Mouse (Mus musculus): Measurements from ENCODE around the gene Erv3. TPM values are rescaled to one million over a fixed set of nuclear protein-coding genes. Genes with fewer than 3 reads are reported as not detected.

Gene Erv3
- polyA plus RNA-seq (2012) = not detected in 2 replicates

DNA sequence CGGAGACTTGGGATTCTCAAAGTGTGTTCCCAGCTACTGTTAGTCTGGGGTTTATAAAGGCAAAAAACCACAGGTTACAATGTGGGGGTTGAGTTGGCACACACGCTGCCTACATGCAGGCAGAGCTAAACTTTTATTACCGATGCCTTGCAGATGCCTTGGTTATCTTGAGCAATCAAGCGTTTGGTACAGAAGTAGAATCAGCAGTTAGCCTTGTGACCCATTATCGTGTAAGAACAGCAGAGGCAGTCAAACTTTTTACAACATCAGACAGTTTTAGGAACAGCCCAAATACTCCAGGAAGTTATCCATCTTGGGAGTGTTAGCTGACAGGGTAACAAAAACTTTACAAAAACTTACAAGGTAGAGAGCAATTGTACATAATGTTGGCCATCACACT lies at the start of gene Erv3:
Gene Erv3 (minus strand): TSS at position 27 of the 400 bp plus-strand sequence.

Other genes with a start within 250 kb of the Erv3 start
- gene Prnp, start 50.2 kb upstream of the Erv3 start, polyA plus RNA-seq (2012) = 2.9 and 3.4 TPM in 2 replicates
- gene Prn, start 50.2 kb upstream of the Erv3 start, polyA plus RNA-seq (2012) = not detected in 2 replicates
- 0.04 and 0.16 TPM in 2 replicates for gene Prnd, start 91.1 kb upstream of the Erv3 start, polyA plus RNA-seq (2012)
- 27.7 and 31.0 TPM in 2 replicates for gene Rassf2, start 170.5 kb upstream of the Erv3 start, polyA plus RNA-seq (2012)

Data from megakaryocyte-erythroid progenitor cell, adult 5 weeks (primary cell).